Mouse (Mus musculus) lung, adult 2 months (tissue): ENCODE measurements around the gene Arhgef28.

Experiments used
- CTCF ChIP-seq: fragments of 200-500 bp; IDR thresholded peaks from 2 replicates; pipeline ENCODE4 v1.5.1; 2011; ENCODE audit warnings: mild to moderate bottlenecking, low read length, control low read depth; ENCODE audit not compliant: insufficient read depth
- POLR2A ChIP-seq: fragments of 200-500 bp; IDR thresholded peaks from 2 replicates; pipeline ENCODE4 v1.6.1; 2011; ENCODE audit warnings: low read depth, mild to moderate bottlenecking, control low read depth, low read length, borderline replicate concordance; ENCODE audit errors: extremely low read depth

GRCm38 (mm10) chr13:97955759-97956158, 250.5 kb downstream of the Arhgef28 start:
- TF ChIP-seq POLR2A (no peak), CTCF (no peak)
